Mouse (Mus musculus) liver, embryonic 16.5 days (tissue): ENCODE data around the gene Ptpro. TPM values are rescaled to one million over a fixed set of nuclear protein-coding genes. Genes with fewer than 3 reads are reported as not detected.

Experiments used
- ATAC-seq: fragments of 200-750 bp; cut with Nextera tagmentation; 2 replicates; pipeline ENCODE4 v1.8.0; 2017; ENCODE audit warnings: low read depth, mild to moderate bottlenecking, moderate number of reproducible peaks, moderate library complexity
- H3K27ac ChIP-seq: fragments of 300-500 bp; sonication (generic); 2 replicates; pipeline ENCODE4 v1.5.1; 2014; ENCODE audit warnings: mild to moderate bottlenecking, low read length
- H3K27me3 ChIP-seq: fragments of 300-500 bp; sonication (generic); 2 replicates; pipeline ENCODE4 v1.6.1; 2014; ENCODE audit warnings: low read depth, low read length, mixed read lengths; ENCODE audit not compliant: control insufficient read depth, insufficient read depth
- H3K36me3 ChIP-seq: fragments of 300-500 bp; sonication (generic); 2 replicates; pipeline ENCODE4 v1.6.1; 2014; ENCODE audit warnings: mild to moderate bottlenecking; ENCODE audit not compliant: control insufficient read depth, insufficient read depth
- H3K4me1 ChIP-seq: fragments of 300-500 bp; sonication (generic); 2 replicates; pipeline ENCODE4 v1.6.1; 2014; ENCODE audit warnings: low read depth, low read length, mixed read lengths; ENCODE audit not compliant: control insufficient read depth
- H3K4me2 ChIP-seq: fragments of 300-500 bp; sonication (generic); 2 replicates; pipeline ENCODE4 v1.6.1; 2014; ENCODE audit warnings: low read depth, low read length, mixed read lengths
- H3K4me3 ChIP-seq: fragments of 300-500 bp; sonication (generic); 2 replicates; pipeline ENCODE4 v1.5.1; 2014; ENCODE audit warnings: low read depth, mild to moderate bottlenecking, low read length
- H3K9ac ChIP-seq: fragments of 300-500 bp; sonication (generic); 2 replicates; pipeline ENCODE4 v1.6.1; 2014; ENCODE audit warnings: low read depth, low read length
- H3K9me3 ChIP-seq: fragments of 300-500 bp; sonication (generic); replicated peaks from 2 replicates; pipeline ENCODE4 v1.6.1; 2016; ENCODE audit warnings: low read length; ENCODE audit not compliant: control insufficient read depth
- WGBS: fragments of 180-500 bp; shearing (Covaris S2); extraction: QIAGEN DNeasy Blood & Tissue Kit; methylation state at CpG from one replicate; pipeline ENCODE4 v1.1.7; 2014; ENCODE audit not compliant: insufficient replicate concordance; 5-methylcytosine and 5-hydroxymethylcytosine counted together
- polyA plus RNA-seq: library from polyadenylated mRNA; unstranded; fragments of >200 nt; fragmentation: Nextera tagmentation; extraction: Ambion mirVana; gene quantifications from 2 replicates; pipeline ENCODE4 v1.2.1, GENCODE M21; 2015

Ptpro gene
- polyA plus RNA-seq, 1 experiment from 2014 or later, result 1.3 TPM

DNA sequence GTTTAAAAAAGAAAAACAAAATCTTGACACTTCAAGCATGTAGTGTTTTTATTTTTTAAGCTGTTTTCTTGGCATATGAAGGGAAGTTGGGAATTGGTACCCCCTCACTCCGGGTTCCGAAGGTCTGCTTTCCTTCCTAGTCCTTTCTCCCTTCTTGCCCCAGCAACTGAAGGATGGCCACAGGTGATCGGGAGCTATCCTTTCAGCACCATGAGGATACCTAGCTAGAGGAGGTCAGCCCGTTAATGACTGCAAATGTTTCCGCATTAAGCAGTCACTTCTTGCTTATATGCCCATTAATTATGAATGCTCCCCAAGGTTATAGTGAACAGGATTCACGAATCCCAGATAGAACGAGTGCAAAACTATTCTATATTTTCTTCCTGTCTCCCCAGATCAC, 1.3 kb downstream of the Ptpro start:
- H3K4me1 ChIP-seq, result no peaks in the 10 kb centered on the region
- no peaks in the 10 kb centered on the region for H3K36me3 ChIP-seq
- H3K9me3 ChIP-seq, result no peaks in the 10 kb centered on the region
- no peak overlapping the region for H3K9ac ChIP-seq
- ATAC-seq, result no peak
- H3K4me2 ChIP-seq, result no peak overlapping the region
- WGBS, result 11% methylated on average over 7 of the region's 7 CpGs
- no peak overlapping the region for H3K27ac ChIP-seq
- peaks cover 23% of the 10 kb centered on the region for H3K27me3 ChIP-seq
- no peak overlapping the region for H3K4me3 ChIP-seq

DNA sequence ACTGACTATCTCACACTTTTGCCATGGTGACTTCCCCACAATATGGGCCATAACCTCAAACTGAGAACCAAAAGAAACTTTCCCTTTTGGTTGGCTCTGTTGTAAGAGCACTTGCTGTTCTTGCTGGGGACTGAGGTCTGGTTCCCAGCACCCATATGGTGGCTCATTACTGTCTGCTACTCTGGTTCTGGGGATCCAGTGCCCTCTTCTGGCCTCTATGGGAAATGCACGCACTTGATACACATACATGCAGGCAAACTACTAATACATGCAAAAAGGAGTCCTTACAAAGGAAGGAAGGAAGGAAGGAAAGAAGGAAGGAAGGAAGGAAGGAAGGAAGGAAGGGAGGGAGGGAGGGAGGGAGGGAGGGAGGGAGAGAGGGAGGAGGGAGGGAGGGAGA, 8.9 kb downstream of the Ptpro start:
- H3K9me3 ChIP-seq, result no peaks in the 10 kb centered on the region
- no peak overlapping the region for H3K4me2 ChIP-seq
- H3K27me3 ChIP-seq, result no peaks in the 10 kb centered on the region
- H3K9ac ChIP-seq, result no peak overlapping the region
- no peaks in the 10 kb centered on the region for H3K36me3 ChIP-seq
- no peak overlapping the region for H3K4me3 ChIP-seq
- no peaks in the 10 kb centered on the region for H3K4me1 ChIP-seq
- ATAC-seq, result no peak
- 79% methylated on average over 1 of the region's 1 CpGs for WGBS
- H3K27ac ChIP-seq, result no peak overlapping the region

DNA sequence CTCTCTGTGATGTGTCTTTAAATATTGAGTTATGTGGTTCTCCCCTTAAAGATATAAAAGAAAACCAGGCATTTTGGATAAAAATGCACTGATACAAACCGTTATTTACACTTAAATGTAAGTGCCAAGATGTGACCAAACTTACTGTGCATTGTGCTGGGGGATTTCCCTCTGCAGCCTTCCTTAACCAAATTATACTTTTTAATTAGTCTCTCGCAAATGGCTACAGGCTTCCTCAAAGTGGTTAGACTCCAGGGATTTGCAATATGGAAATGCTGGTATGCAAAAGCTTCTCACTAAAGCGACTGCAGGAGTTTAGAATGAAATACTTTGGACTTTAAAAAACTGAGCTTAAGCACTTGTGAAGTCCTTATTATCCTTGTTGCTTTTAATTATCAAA, 10.0 kb downstream of the Ptpro start:
- H3K9me3 ChIP-seq, result no peaks in the 10 kb centered on the region
- WGBS, result 41% methylated on average over 3 of the region's 3 CpGs

DNA sequence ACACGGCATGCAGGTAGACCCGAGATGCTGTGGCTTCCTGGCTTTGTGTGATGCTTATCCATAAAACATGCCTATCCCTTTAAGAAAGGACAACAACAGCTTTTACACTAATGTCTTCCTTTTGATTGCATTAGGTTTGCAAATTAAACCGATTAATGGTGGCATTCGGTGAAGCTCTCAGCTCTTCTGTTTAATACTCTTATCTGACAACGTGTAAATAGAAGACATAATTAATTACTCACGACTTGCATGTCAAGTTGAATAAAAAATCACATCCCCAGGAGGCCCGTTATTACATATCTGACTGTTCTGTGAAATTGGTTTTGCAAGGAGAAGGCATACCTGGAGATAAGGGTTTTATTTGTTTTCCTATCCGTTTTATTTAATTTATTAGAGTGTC, 15.9 kb downstream of the Ptpro start:
- no peak for ATAC-seq
- WGBS, result 58% methylated on average over 8 of the region's 8 CpGs
- Histone ChIP-seq H3K4me2 (no peak overlapping the region), H3K9me3 (no peaks in the 10 kb centered on the region), H3K9ac (no peak overlapping the region), H3K4me3 (no peak overlapping the region), H3K27me3 (no peaks in the 10 kb centered on the region), H3K27ac (no peak overlapping the region), H3K4me1 (no peaks in the 10 kb centered on the region), H3K36me3 (no peaks in the 10 kb centered on the region)

More for the DNA sequence above, 10.0 kb downstream of the Ptpro start:
- Histone ChIP-seq H3K36me3 (no peaks in the 10 kb centered on the region), H3K4me2 (no peak overlapping the region), H3K4me3 (no peak overlapping the region), H3K9ac (no peak overlapping the region), H3K27ac (no peak overlapping the region), H3K27me3 (no peaks in the 10 kb centered on the region), H3K4me1 (no peaks in the 10 kb centered on the region)
- ATAC-seq, result no peak

DNA sequence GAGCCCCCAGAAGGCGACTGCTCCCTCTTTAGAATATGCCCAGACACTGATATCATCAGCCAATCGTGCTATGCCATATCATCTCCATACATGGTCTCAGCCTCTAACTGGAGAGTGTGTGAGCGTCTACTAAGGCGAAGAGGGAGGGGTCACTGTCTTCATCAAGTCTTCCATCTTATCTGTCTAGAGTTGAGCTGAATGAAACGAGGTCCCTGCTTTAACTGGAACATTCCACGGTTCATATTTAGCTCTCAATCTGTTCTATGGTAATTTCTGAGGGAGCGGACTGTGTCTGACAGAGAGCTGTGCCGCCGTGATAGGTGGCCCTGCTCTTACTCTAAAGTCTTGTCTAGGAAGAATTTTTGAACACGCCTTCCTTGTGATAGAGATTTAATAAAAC, 16.5 kb downstream of the Ptpro start:
- Histone ChIP-seq H3K27me3 (no peaks in the 10 kb centered on the region), H3K27ac (no peak overlapping the region), H3K9me3 (no peaks in the 10 kb centered on the region), H3K4me2 (no peak overlapping the region), H3K36me3 (no peaks in the 10 kb centered on the region), H3K9ac (no peak overlapping the region), H3K4me3 (no peak overlapping the region), H3K4me1 (no peaks in the 10 kb centered on the region)
- 70% methylated on average over 10 of the region's 10 CpGs for WGBS
- ATAC-seq, result no peak

DNA sequence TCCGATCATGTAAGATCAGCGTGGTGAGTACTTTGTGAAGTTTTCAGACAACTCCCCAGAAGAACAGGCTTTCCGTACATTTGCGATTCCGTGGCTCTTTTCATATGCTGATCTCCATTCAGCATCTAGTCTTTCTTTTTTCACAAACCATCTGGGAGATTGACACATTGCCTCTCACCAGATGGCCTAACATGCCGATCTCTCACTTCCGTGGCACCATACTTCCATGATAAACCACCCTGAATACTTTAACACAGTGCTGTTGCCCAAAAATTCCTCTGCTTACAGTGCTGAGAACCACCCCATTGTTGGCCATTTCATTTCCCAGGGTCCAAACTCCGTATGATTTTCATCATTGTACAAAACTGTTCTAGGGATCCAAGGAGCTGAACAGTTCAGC, 20.4 kb downstream of the Ptpro start:
- Histone ChIP-seq H3K9ac (no peak overlapping the region), H3K9me3 (no peaks in the 10 kb centered on the region), H3K4me1 (no peaks in the 10 kb centered on the region), H3K4me2 (no peak overlapping the region), H3K27ac (no peak overlapping the region), H3K27me3 (no peaks in the 10 kb centered on the region), H3K36me3 (no peaks in the 10 kb centered on the region), H3K4me3 (no peak overlapping the region)
- 80% methylated on average over 8 of the region's 8 CpGs for WGBS
- ATAC-seq, result no peak

DNA sequence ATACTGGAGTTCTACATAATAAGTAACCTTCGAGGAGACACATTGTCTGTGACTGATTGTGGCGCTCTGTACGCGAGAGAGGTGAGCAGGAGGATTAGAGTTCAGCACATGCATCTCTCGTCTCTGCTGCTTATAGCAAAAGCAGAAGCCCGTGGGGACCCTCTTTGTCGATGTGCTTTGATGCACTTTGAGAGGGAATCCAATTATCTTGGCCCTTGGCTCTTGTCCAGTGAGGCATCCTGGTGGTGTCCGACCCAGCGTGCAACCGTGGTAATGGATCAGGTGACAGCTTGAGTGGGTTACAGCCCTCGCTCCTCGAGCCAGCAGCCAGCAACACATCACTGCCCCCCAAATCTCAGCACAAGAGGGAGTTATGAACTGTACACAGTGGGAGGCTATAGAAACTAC, 25.5 kb downstream of the Ptpro start:
- WGBS, result 64% methylated on average over 12 of the region's 12 CpGs
- Histone ChIP-seq H3K9me3 (no peaks in the 10 kb centered on the region), H3K9ac (no peak overlapping the region), H3K36me3 (no peaks in the 10 kb centered on the region), H3K4me2 (no peak overlapping the region), H3K4me3 (no peak overlapping the region), H3K4me1 (no peaks in the 10 kb centered on the region), H3K27ac (no peak overlapping the region), H3K27me3 (no peaks in the 10 kb centered on the region)
- no peak for ATAC-seq

DNA sequence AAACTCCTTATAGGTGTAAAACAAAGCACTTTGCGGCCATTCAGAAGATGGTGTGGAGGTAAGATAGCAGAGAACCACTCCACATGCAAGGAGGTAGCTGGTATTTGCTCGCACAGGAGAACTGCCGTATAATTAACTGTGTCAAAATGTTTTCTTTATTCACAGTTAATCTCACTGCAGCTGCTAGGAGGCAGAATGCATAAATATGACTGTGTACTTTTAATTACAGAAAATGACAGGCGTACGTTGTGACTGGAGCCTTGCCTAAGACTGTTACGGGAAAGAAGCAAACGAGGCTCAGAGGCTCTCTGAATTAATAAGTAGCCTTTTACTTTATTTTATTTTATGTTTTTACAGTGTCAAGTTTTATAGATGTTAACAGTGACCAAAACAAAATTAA, 27.5 kb downstream of the Ptpro start:
- Histone ChIP-seq H3K27me3 (no peaks in the 10 kb centered on the region), H3K9ac (no peak overlapping the region), H3K4me1 (no peaks in the 10 kb centered on the region), H3K36me3 (no peaks in the 10 kb centered on the region), H3K4me2 (no peak overlapping the region), H3K9me3 (no peaks in the 10 kb centered on the region), H3K4me3 (no peak overlapping the region), H3K27ac (no peak overlapping the region)
- ATAC-seq, result no peak
- WGBS, result 72% methylated on average over 7 of the region's 7 CpGs

DNA sequence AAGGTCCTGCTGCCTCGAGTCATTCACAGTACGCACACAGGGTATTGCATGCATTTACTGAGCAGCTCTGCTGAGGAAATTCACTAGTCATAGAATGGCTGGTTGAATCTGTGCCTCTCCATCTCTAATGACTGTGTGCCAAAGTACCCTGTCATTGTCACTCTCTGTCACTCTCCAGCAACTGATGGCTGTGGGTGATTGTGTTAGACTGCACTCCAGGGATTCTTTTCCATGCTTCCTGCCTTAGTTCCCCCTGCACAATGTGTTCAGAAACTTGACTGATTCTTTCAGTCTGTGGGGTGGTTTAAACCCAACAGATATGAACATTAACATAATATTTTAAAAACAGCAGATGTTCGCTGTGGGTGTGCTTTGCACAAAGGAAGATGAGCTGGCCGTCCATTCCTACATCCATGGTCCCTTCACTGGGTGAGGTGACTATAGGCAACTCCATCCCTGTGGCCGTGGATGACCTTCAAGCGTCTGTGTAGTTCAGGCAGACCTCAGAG, 29.5 kb downstream of the Ptpro start:
- no peak overlapping the region for H3K27ac ChIP-seq
- no peak overlapping the region for H3K4me3 ChIP-seq
- H3K4me2 ChIP-seq, result no peak overlapping the region
- H3K36me3 ChIP-seq, result no peaks in the 10 kb centered on the region
- ATAC-seq, result no peak
- no peaks in the 10 kb centered on the region for H3K27me3 ChIP-seq
- no peak overlapping the region for H3K9ac ChIP-seq
- no peaks in the 10 kb centered on the region for H3K9me3 ChIP-seq
- no peaks in the 10 kb centered on the region for H3K4me1 ChIP-seq
- 56% methylated on average over 6 of the region's 6 CpGs for WGBS
